Mouse (Mus musculus): ENCODE measurements around the gene Ntsr1.

The Ntsr1 gene

GRCm38 (mm10) chr2:180499741-180500140, at the start of gene Ntsr1:
Gene Ntsr1, plus strand, starts transcription at chr2:180499976.
- in situ Hi-C loops (cut with MboI, MseI), result no loop called here

- in situ Hi-C loops (cut with MboI, MseI), result no loop called here
Observed at GRCm38 (mm10) chr2:180450529-180450928, 49.2 kb upstream of the Ntsr1 start.

GRCm38 (mm10) chr2:180455723-180456698, 43.8 kb upstream of the Ntsr1 start, which contains the start of gene Slco4a1:
Gene Slco4a1, plus strand, starts transcription at chr2:180456245.
- in situ Hi-C loops (cut with MboI, MseI), result no loop called here

GRCm38 (mm10) chr2:180456705-180457104, 43.1 kb upstream of the Ntsr1 start:
- in situ Hi-C loops (cut with MboI, MseI), result no loop called here

GRCm38 (mm10) chr2:180457680-180458079, 42.1 kb upstream of the Ntsr1 start:
- in situ Hi-C loops (cut with MboI, MseI), result no loop called here

- in situ Hi-C loops (cut with MboI, MseI), result no loop called here
Observed at GRCm38 (mm10) chr2:180459437-180459836, 40.3 kb upstream of the Ntsr1 start.

GRCm38 (mm10) chr2:180460801-180461200, 39.0 kb upstream of the Ntsr1 start:
- in situ Hi-C loops (cut with MboI, MseI), result no loop called here

- in situ Hi-C loops (cut with MboI, MseI), result no loop called here
Observed at GRCm38 (mm10) chr2:180462593-180462992, 37.2 kb upstream of the Ntsr1 start.

GRCm38 (mm10) chr2:180466505-180466904, 33.3 kb upstream of the Ntsr1 start:
- in situ Hi-C loops (cut with MboI, MseI), result no loop called here

GRCm38 (mm10) chr2:180468871-180469270, 30.9 kb upstream of the Ntsr1 start:
- in situ Hi-C loops (cut with MboI, MseI), result no loop called here

GRCm38 (mm10) chr2:180469768-180470167, 30.0 kb upstream of the Ntsr1 start:
- in situ Hi-C loops (cut with MboI, MseI), result loop anchor here (5.0 to 10.0 kb wide), 2 partner anchors 93 to 1845 kb away; no protein-coding TSS in a partner anchor

GRCm38 (mm10) chr2:180472306-180473079, 27.3 kb upstream of the Ntsr1 start:
- in situ Hi-C loops (cut with MboI, MseI), result loop anchor here (5.0 to 10.0 kb wide), 2 partner anchors 90 to 1848 kb away; no protein-coding TSS in a partner anchor

- in situ Hi-C loops (cut with MboI, MseI), result loop anchor here (5.0 to 10.0 kb wide), 2 partner anchors 89 to 1848 kb away; no protein-coding TSS in a partner anchor
Observed at GRCm38 (mm10) chr2:180473080-180473440, 26.7 kb upstream of the Ntsr1 start.

- in situ Hi-C loops (cut with MboI, MseI), result loop anchor here (5.0 to 10.0 kb wide), 2 partner anchors 87 to 1850 kb away; no protein-coding TSS in a partner anchor
Observed at GRCm38 (mm10) chr2:180474864-180475263, 24.9 kb upstream of the Ntsr1 start.

- in situ Hi-C loops (cut with MboI, MseI), result loop anchor here (10.0 kb wide), 1 partner anchor 1387 kb away; no protein-coding TSS in a partner anchor
Observed at GRCm38 (mm10) chr2:180482274-180482673, 17.5 kb upstream of the Ntsr1 start.

GRCm38 (mm10) chr2:180484882-180485281, 14.9 kb upstream of the Ntsr1 start:
- in situ Hi-C loops (cut with MboI, MseI), result loop anchor here (10.0 kb wide), 1 partner anchor 1390 kb away; no protein-coding TSS in a partner anchor

- in situ Hi-C loops (cut with MboI, MseI), result loop anchor here (10.0 kb wide), 1 partner anchor 1391 kb away; no protein-coding TSS in a partner anchor
Observed at GRCm38 (mm10) chr2:180485306-180485705, 14.5 kb upstream of the Ntsr1 start.

GRCm38 (mm10) chr2:180488210-180488751, 11.5 kb upstream of the Ntsr1 start:
- in situ Hi-C loops (cut with MboI, MseI), result loop anchor here (10.0 kb wide), 1 partner anchor 1393 kb away; no protein-coding TSS in a partner anchor

GRCm38 (mm10) chr2:180495906-180496305, 3.9 kb upstream of the Ntsr1 start:
- in situ Hi-C loops (cut with MboI, MseI), result no loop called here

GRCm38 (mm10) chr2:180500726-180501125, 950 bp downstream of the Ntsr1 start:
- in situ Hi-C loops (cut with MboI, MseI), result no loop called here

GRCm38 (mm10) chr2:180501217-180501967, 1.6 kb downstream of the Ntsr1 start:
- in situ Hi-C loops (cut with MboI, MseI), result no loop called here
